Mouse (Mus musculus): ENCODE measurements around the gene 1500009C09Rik. TPM values are rescaled to one million over a fixed set of nuclear protein-coding genes. Genes with fewer than 3 reads are reported as not detected.

Gene 1500009C09Rik
- polyA plus RNA-seq, 1 experiment from 2014 or later: not detected

DNA sequence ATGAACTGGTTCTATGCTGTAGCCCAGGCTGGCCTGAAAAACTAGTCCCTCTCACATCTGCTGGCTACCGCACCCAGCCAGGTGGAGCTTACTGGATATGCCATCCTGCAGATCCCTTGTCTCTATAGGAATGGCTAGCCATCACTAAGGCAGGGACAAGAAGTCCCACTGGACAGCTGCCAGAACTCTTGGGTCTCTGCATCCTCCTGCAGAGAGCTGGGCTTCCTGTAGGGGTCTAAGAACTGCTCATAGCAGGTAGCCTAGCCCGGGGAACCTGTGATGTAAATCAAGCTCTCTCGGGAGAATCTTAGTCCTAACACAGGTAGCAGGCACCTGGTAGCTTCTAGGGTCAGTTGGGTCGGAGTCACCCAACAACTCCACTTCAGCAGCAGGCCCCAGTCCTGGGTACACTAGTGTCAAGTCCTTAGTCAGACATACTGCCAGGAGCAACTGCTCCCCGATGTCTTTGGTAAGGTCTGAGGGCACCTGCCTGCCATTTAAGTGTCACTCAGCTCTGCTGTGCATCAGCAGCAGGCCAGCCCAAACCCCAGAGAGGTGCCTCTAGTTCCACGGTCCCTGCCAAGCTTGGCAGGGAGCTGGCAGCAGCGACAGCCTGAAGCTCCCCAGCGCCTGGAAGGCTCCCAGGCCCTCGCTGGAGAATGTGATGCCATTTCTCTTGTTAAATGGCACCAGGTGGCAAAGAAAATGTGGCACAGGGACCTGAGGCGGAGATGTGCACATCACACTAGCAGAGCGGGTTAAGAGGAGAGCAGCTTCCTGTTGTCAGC, 20.4 kb upstream of the 1500009C09Rik start:
- 68% methylated on average over 11 of the region's 11 CpGs for WGBS

DNA sequence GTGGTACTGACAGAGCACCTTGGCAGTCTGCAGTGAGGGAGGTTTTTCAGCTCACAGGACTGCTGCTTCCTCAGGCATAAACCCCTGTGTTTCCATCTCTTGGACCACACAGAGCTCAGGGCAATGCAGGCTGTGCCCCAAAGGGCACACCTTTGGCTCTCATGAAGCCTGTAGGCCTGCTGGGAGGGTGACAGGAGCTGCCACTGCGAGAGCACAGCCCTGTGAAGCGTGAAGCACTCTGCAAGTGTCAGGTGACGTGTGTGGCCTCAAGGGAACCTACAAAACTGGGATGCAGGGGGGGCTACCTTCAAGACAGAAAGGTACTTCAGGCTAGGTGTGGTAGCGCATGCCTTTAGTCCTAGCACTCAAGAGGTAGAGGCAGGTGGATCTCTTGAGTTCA, 19.5 kb upstream of the 1500009C09Rik start:
- ATAC-seq (replicated peaks; ENCODE audit: low FRiP score, low read depth): no peak
- H3K4me3 ChIP-seq (replicated peaks; ENCODE audit: low read depth, low read length): no peak overlapping the region
- DNase-seq (ENCODE audit: low spot score): no peak

More for the DNA sequence above, 20.4 kb upstream of the 1500009C09Rik start:
- no peaks in the 10 kb centered on the region; the same call in 1 of the 2 replicates for H3K4me1 ChIP-seq (replicated peaks; ENCODE audit: insufficient read depth, low read length)
- H3K27me3 ChIP-seq (ENCODE audit: insufficient read depth, low read length): no peaks in the 10 kb centered on the region
- ATAC-seq (replicated peaks; ENCODE audit: low FRiP score, low read depth) (no peak), DNase-seq (ENCODE audit: low spot score) (no peak)
- H3K27ac ChIP-seq: no peak overlapping the region
- no peak overlapping the region for H3K4me2 ChIP-seq (ENCODE audit: low read length)
- H3K9ac ChIP-seq (ENCODE audit: low read depth, low read length): no peak overlapping the region
- H3K9me3 ChIP-seq (replicated peaks; ENCODE audit: low read length): no peaks in the 10 kb centered on the region
- no peak for TF ChIP-seq CTCF (IDR thresholded peaks at IDR 0.05; ENCODE audit: low read depth)
- no peak overlapping the region for H3K4me3 ChIP-seq (replicated peaks; ENCODE audit: low read depth, low read length)
- no peaks in the 10 kb centered on the region for H3K36me3 ChIP-seq (ENCODE audit: insufficient read depth, low read length)

DNA sequence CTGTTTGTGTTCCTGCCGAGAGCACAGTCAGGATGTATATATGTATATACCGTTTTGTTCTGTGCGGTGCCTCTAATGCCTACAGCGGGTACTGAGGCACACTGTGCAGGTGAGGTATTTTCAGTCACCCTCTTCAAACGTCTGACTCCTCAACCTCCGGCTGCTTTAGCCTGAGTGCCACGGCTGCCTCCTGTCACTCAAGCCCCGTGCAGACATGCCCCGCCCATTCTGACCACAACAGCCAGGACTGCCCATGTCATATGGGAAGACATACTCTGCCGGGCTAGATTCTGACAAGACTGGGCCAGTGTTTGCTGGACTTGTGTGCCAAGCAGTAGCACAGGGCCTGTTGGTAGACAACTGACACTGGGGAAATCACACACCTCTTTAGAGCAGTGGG, 16.5 kb upstream of the 1500009C09Rik start:
- 82% methylated on average over 10 of the region's 10 CpGs for WGBS
- no peaks in the 10 kb centered on the region; the same call in 1 of the 2 replicates for H3K36me3 ChIP-seq (ENCODE audit: insufficient read depth, low read length)
- no peak overlapping the region for H3K4me3 ChIP-seq (replicated peaks; ENCODE audit: low read depth, low read length)
- H3K9ac ChIP-seq (ENCODE audit: low read depth, low read length): no peak overlapping the region
- H3K4me1 ChIP-seq (replicated peaks; ENCODE audit: insufficient read depth, low read length): no peaks in the 10 kb centered on the region; the same call in 1 of the 2 replicates
- H3K9me3 ChIP-seq (replicated peaks; ENCODE audit: low read length): no peaks in the 10 kb centered on the region
- DNase-seq (ENCODE audit: low spot score): no peak
- H3K27me3 ChIP-seq (ENCODE audit: insufficient read depth, low read length): no peaks in the 10 kb centered on the region
- TF ChIP-seq CTCF (IDR thresholded peaks at IDR 0.05; ENCODE audit: low read depth): no peak
- ATAC-seq (replicated peaks; ENCODE audit: low FRiP score, low read depth): peak; percentile 18; the same call in 1 of the 2 replicates
- H3K27ac ChIP-seq: no peak overlapping the region
- no peak overlapping the region for H3K4me2 ChIP-seq (ENCODE audit: low read length)

More for the DNA sequence above, 19.5 kb upstream of the 1500009C09Rik start:
- Histone ChIP-seq H3K9ac (ENCODE audit: low read depth, low read length) (no peak overlapping the region), H3K36me3 (ENCODE audit: insufficient read depth, low read length) (no peaks in the 10 kb centered on the region), H3K9me3 (replicated peaks; ENCODE audit: low read length) (no peaks in the 10 kb centered on the region), H3K27ac (no peak overlapping the region), H3K27me3 (ENCODE audit: insufficient read depth, low read length) (no peaks in the 10 kb centered on the region), H3K4me1 (replicated peaks; ENCODE audit: insufficient read depth, low read length) (no peaks in the 10 kb centered on the region; the same call in 1 of the 2 replicates), H3K4me2 (ENCODE audit: low read length) (no peak overlapping the region)
- WGBS: 50% methylated on average over 4 of the region's 4 CpGs
- no peak for TF ChIP-seq CTCF (IDR thresholded peaks at IDR 0.05; ENCODE audit: low read depth)

DNA sequence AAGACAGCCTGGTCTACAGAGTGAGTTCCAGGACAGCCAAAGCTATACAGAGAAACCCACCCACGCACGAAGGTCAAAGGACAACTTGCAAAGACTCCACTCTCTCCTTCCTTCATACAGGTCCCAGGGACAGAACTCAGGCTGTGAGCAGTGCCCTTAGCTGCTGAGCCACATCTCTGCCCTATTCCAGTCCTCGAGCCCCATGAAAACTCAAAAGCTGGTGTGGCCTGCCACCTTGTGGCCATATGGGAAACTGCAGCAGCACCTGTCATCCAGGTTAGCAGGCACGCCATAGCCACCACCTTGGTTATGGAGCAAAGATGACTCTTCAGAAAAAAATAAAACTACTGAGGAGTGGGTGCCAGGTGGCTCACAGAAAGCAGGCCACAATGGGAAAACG, 15.6 kb upstream of the 1500009C09Rik start:
- ATAC-seq (replicated peaks; ENCODE audit: low FRiP score, low read depth): peak; percentile 61
- peak; percentile 98 for TF ChIP-seq CTCF (IDR thresholded peaks at IDR 0.05; ENCODE audit: low read depth)
- DNase-seq (ENCODE audit: low spot score): peak; percentile 84
- 22% methylated on average over 5 of the region's 5 CpGs for WGBS
- no peaks in the 10 kb centered on the region for H3K9me3 ChIP-seq (replicated peaks; ENCODE audit: low read length)
- H3K27me3 ChIP-seq (ENCODE audit: insufficient read depth, low read length): no peaks in the 10 kb centered on the region
- no peaks in the 10 kb centered on the region; the same call in 1 of the 2 replicates for H3K4me1 ChIP-seq (replicated peaks; ENCODE audit: insufficient read depth, low read length)
- no peak overlapping the region for H3K4me2 ChIP-seq (ENCODE audit: low read length)
- no peak overlapping the region for H3K27ac ChIP-seq
- H3K4me3 ChIP-seq (replicated peaks; ENCODE audit: low read depth, low read length): no peak overlapping the region
- H3K9ac ChIP-seq (ENCODE audit: low read depth, low read length): no peak overlapping the region
- H3K36me3 ChIP-seq (ENCODE audit: insufficient read depth, low read length): no peaks in the 10 kb centered on the region; the same call in 1 of the 2 replicates

DNA sequence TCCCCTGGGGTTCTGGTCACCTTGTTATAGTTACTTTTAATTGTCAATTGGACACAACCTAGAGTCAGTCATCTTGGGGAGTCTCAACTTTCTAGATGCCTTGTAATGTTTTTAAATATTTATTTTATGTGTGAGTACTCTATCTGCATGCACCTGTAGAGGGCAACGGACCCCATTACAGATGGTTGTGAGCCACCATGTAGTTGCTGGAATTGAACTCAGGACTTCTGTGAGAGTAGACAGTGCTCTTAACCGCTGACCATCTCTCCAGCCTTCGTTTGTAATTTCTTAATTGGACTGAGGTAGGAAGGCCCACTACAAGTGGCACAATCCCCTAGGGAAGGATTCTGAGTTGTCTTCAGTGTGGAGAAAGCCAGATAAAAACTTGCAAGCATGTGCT, 8.9 kb upstream of the 1500009C09Rik start:
- 79% methylated on average over 3 of the region's 3 CpGs for WGBS
- no peak for ATAC-seq (replicated peaks; ENCODE audit: low FRiP score, low read depth)
- peak overlapping the region; percentile 62; the same call in 1 of the 2 replicates for H3K9ac ChIP-seq (ENCODE audit: low read depth, low read length)

DNA sequence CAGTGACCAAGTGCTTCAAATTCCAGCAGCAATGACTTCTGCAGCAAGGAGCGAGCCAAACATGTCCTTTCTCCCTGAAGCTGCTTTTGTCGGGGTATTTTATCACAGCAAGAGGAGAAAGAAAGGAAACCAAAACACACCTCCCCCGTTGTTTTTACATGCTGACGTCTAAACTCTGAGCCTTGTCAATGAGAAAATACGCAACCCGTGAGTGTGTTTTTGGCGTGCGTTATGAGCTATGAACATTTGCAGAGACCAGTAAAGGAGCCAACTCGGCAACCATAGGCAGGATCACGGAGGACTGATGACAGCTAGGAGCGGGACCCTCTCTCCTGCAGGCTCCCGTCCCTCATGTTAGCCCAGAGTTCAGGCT, 8.5 kb upstream of the 1500009C09Rik start:
- 1% methylated on average over 12 of the region's 12 CpGs for WGBS
- no peak for ATAC-seq (replicated peaks; ENCODE audit: low FRiP score, low read depth)
- H3K9ac ChIP-seq (ENCODE audit: low read depth, low read length): peak overlapping the region; percentile 62; the same call in 1 of the 2 replicates

More for the DNA sequence above, 8.9 kb upstream of the 1500009C09Rik start:
- no peak overlapping the region for H3K27ac ChIP-seq
- H3K4me1 ChIP-seq (replicated peaks; ENCODE audit: insufficient read depth, low read length): 0 out of 2 replicates have a peak, but pooled peaks cover 5% of the 10 kb centered on the region
- no peak for DNase-seq (ENCODE audit: low spot score)
- TF ChIP-seq CTCF (IDR thresholded peaks at IDR 0.05; ENCODE audit: low read depth): no peak
- no peaks in the 10 kb centered on the region for H3K27me3 ChIP-seq (ENCODE audit: insufficient read depth, low read length)
- H3K9me3 ChIP-seq (replicated peaks; ENCODE audit: low read length): no peaks in the 10 kb centered on the region
- peak overlapping the region; percentile 89 for H3K4me2 ChIP-seq (ENCODE audit: low read length)
- H3K36me3 ChIP-seq (ENCODE audit: insufficient read depth, low read length): no peaks in the 10 kb centered on the region; the same call in 1 of the 2 replicates
- peak overlapping the region; percentile 71; the same call in 1 of the 2 replicates for H3K4me3 ChIP-seq (replicated peaks; ENCODE audit: low read depth, low read length)

More for the DNA sequence above, 8.5 kb upstream of the 1500009C09Rik start:
- peak overlapping the region; percentile 89 for H3K4me2 ChIP-seq (ENCODE audit: low read length)
- H3K4me1 ChIP-seq (replicated peaks; ENCODE audit: insufficient read depth, low read length): 0 out of 2 replicates have a peak, but pooled peaks cover 5% of the 10 kb centered on the region
- H3K9me3 ChIP-seq (replicated peaks; ENCODE audit: low read length): no peaks in the 10 kb centered on the region
- peak overlapping the region; percentile 71 for H3K4me3 ChIP-seq (replicated peaks; ENCODE audit: low read depth, low read length)
- H3K27ac ChIP-seq: no peak overlapping the region
- H3K36me3 ChIP-seq (ENCODE audit: insufficient read depth, low read length): no peaks in the 10 kb centered on the region
- TF ChIP-seq CTCF (IDR thresholded peaks at IDR 0.05; ENCODE audit: low read depth): no peak
- H3K27me3 ChIP-seq (ENCODE audit: insufficient read depth, low read length): no peaks in the 10 kb centered on the region
- no peak for DNase-seq (ENCODE audit: low spot score)
